Mouse (Mus musculus) urinary bladder, adult 2 months (tissue): Measurements from ENCODE around the gene Olfr420. TPM values are rescaled to one million over a fixed set of nuclear protein-coding genes. Genes with fewer than 3 reads are reported as not detected.

Experiments
- DNase-seq: peaks from one replicate; pipeline ENCODE4 v3.0.0; 2022; ENCODE audit warnings: low spot score
- polyA plus RNA-seq: library from polyadenylated mRNA; depleted of rRNA; stranded (reverse); fragments of >200 nt; gene quantifications from 2 replicates; pipeline ENCODE4 v1.2.3, GENCODE M21; 2012; rRNA removed

Gene Olfr420
- polyA plus RNA-seq: not detected in 2 replicates

GRCm38 (mm10) chr1:174155333-174155732 is at the start of gene Olfr420:
Gene Olfr420, plus strand, starts transcription at chr1:174155633.
- no peak for DNase-seq

- DNase-seq: no peak
Measured at GRCm38 (mm10) chr1:174121062-174121461, 34.4 kb upstream of the Olfr420 start, which contains the start of gene Olfr231. Gene Olfr231, minus strand, starts transcription at chr1:174121162.

- DNase-seq: no peak
Measured at GRCm38 (mm10) chr1:174131217-174131616, 24.2 kb upstream of the Olfr420 start, which contains the start of gene Olfr424. Gene Olfr424, plus strand, starts transcription at chr1:174131517.

GRCm38 (mm10) chr1:174131999-174132398 is 23.4 kb upstream of the Olfr420 start:
- no peak for DNase-seq

GRCm38 (mm10) chr1:174141384-174141783 is 14.0 kb upstream of the Olfr420 start:
- no peak for DNase-seq

GRCm38 (mm10) chr1:174146696-174147095 is 8.7 kb upstream of the Olfr420 start:
- no peak for DNase-seq

GRCm38 (mm10) chr1:174149289-174149688 is 6.1 kb upstream of the Olfr420 start:
- DNase-seq: no peak

GRCm38 (mm10) chr1:174157622-174158021 is 2.2 kb downstream of the Olfr420 start:
- no peak for DNase-seq

GRCm38 (mm10) chr1:174158512-174158911 is 3.1 kb downstream of the Olfr420 start:
- no peak for DNase-seq

- no peak for DNase-seq
Measured at GRCm38 (mm10) chr1:174159095-174159494, 3.7 kb downstream of the Olfr420 start.

GRCm38 (mm10) chr1:174169024-174169423 is 13.6 kb downstream of the Olfr420 start:
- DNase-seq: no peak

- no peak for DNase-seq
Measured at GRCm38 (mm10) chr1:174170706-174171501, 15.5 kb downstream of the Olfr420 start.

- no peak for DNase-seq
Measured at GRCm38 (mm10) chr1:174171537-174171936, 16.1 kb downstream of the Olfr420 start.

- DNase-seq: no peak
Measured at GRCm38 (mm10) chr1:174172605-174173004, 17.2 kb downstream of the Olfr420 start, which contains the start of gene Spta1. Gene Spta1, plus strand, starts transcription at chr1:174172776.

- no peak for DNase-seq
Measured at GRCm38 (mm10) chr1:174204699-174205098, 49.3 kb downstream of the Olfr420 start.

Other genes with a start within 250 kb of the Olfr420 start
- gene Ifi211, start 242.6 kb upstream of the Olfr420 start, polyA plus RNA-seq: 6.8 and 6.9 TPM in 2 replicates
- gene Mndal, start 213.1 kb upstream of the Olfr420 start, polyA plus RNA-seq: 23.0 and 26.2 TPM in 2 replicates
- 10.7 and 13.5 TPM in 2 replicates for gene Ifi203, start 213.0 kb upstream of the Olfr420 start, polyA plus RNA-seq
- gene Ifi202b, start 172.9 kb upstream of the Olfr420 start, polyA plus RNA-seq: not detected in 2 replicates
- 5.7 and 7.0 TPM in 2 replicates for gene Ifi205, start 123.8 kb upstream of the Olfr420 start, polyA plus RNA-seq
- 0.03 and 0.08 TPM in 2 replicates for gene Olfr433, start 114.9 kb upstream of the Olfr420 start, polyA plus RNA-seq
- not detected in 2 replicates for gene Olfr432, start 106.4 kb upstream of the Olfr420 start, polyA plus RNA-seq
- gene Olfr430, start 89.0 kb upstream of the Olfr420 start, polyA plus RNA-seq: not detected in 2 replicates
- gene Olfr429, start 71.3 kb upstream of the Olfr420 start, polyA plus RNA-seq: not detected in 2 replicates
- gene Olfr427, start 58.7 kb upstream of the Olfr420 start, polyA plus RNA-seq: not detected in 2 replicates
- not detected in 2 replicates for gene Olfr231, start 34.5 kb upstream of the Olfr420 start, polyA plus RNA-seq
- not detected in 2 replicates for gene Olfr424, start 24.1 kb upstream of the Olfr420 start, polyA plus RNA-seq
- 0.01 and 0.03 TPM in 2 replicates for gene Spta1, start 17.1 kb downstream of the Olfr420 start, polyA plus RNA-seq
- not detected in 2 replicates for gene Olfr419, start 96.4 kb downstream of the Olfr420 start, polyA plus RNA-seq
- not detected in 2 replicates for gene Mptx1, start 174.9 kb downstream of the Olfr420 start, polyA plus RNA-seq
- not detected in 2 replicates for gene Olfr417, start 209.5 kb downstream of the Olfr420 start, polyA plus RNA-seq
- gene Olfr248, start 235.4 kb downstream of the Olfr420 start, polyA plus RNA-seq: not detected in 2 replicates